Mouse (Mus musculus): ENCODE results near the gene H2-Ob.

The H2-Ob gene

GRCm38 (mm10) chr17:34285371-34285770, 46.7 kb downstream of the H2-Ob start:
- no peak for DNase-seq (ENCODE audit: low read depth, low spot score)

- no peak for DNase-seq (ENCODE audit: low read depth, low spot score)
Measured at GRCm38 (mm10) chr17:34285848-34286247, 47.1 kb downstream of the H2-Ob start.

- DNase-seq (ENCODE audit: low read depth, low spot score), result no peak
Measured at GRCm38 (mm10) chr17:34286501-34286900, 47.8 kb downstream of the H2-Ob start.

GRCm38 (mm10) chr17:34286999-34287398, 48.3 kb downstream of the H2-Ob start:
- DNase-seq (ENCODE audit: low read depth, low spot score), result no peak

- peak; percentile 80 for DNase-seq (ENCODE audit: low read depth, low spot score)
Measured at GRCm38 (mm10) chr17:34287648-34288047, 48.9 kb downstream of the H2-Ob start, which contains the start of gene H2-Aa. H2-Aa (minus strand) TSS chr17:34287823.

GRCm38 (mm10) chr17:34288131-34288530, 49.4 kb downstream of the H2-Ob start:
- no peak for DNase-seq (ENCODE audit: low read depth, low spot score)

- peak; percentile 86 for DNase-seq (ENCODE audit: low read depth, low spot score)
Measured at GRCm38 (mm10) chr17:34291609-34292008, 52.9 kb downstream of the H2-Ob start.

GRCm38 (mm10) chr17:34292570-34292969, 53.9 kb downstream of the H2-Ob start:
- DNase-seq (ENCODE audit: low read depth, low spot score), result no peak

DNA sequence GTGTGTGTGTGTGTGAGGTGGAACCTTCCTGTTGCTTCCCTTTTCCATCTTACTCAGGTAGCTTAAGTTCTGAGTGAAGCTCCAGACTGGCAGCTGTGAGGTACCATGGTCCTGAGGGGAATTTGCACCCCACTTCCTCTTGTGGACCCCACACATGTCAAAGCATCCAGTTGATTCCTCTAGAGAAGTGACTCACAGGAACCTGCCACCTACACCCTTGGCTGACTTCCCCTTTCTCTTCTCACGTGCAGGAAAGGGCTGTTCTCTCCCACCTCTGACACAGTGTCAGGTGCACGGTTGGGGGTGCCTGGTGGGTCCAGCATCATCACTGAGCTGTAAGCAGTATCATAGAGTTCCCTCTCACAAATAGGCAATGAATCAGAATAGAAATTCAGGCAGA, 54.8 kb downstream of the H2-Ob start:
- DNase-seq (ENCODE audit: low read depth, low spot score), result no peak

GRCm38 (mm10) chr17:34294249-34294648, 55.5 kb downstream of the H2-Ob start:
- no peak for DNase-seq (ENCODE audit: low read depth, low spot score)

- DNase-seq (ENCODE audit: low read depth, low spot score), result no peak
Measured at GRCm38 (mm10) chr17:34295307-34295706, 56.6 kb downstream of the H2-Ob start.

DNA sequence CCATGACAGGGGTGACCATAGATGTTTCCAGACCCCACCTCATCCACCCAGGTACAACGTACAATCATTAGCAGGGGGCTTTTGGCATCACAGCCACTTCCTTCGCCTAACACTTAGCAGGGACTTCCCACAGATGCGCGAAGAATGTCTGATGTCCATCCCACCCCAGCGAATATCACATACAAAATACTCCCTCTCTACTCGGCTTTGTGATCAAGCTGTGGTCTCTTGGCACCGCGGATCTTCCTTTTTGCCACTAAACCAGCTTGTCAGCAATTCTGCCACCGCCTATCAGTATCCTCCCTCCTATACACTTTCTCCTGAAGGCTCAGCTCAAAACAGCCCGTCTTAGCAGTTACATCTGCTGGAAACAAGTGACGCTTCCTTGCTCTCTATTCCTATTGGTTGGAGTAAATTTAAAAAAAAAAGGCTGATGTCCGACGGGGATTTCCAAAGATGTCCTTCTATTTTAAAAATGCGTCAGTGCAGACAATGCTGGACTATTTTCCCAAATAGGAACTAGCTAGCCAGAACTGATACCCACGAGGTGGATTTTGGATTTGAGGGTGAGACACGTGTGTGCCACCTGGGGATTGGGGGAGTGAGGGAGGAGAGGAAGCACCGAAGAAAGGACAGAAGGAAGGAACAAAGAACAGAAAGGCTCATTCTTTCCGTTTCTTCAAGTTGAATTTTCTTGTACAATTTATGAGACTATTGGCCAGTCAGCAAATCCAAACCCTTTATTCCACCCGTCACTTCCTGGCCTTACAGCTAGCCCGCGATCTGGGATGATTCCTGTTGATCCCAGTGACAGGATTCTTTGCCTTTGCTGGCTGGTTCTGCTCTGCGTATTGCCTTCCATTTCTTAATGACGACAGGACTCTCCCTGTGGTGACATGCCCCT, 57.4 kb downstream of the H2-Ob start:
- peak; percentile 76 for DNase-seq (ENCODE audit: low read depth, low spot score)

DNA sequence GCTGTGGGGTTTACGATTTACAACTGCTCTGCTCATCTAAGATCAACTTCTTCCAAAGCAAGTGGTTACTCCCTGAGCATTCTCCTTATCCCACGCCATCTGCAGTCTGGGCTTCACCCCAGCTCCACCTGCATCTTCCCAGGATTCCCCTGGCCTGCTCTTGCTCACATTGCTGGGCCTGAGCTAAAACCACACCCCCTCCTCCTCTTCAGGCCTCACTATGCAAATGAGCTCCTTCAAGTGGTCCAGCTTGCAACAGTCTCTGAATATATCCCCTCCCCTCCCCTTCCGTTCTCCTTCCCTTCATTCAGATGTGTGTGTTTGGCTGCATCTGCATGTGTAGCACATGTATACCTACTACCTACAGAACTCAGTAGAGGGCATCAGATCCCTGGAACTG, 60.7 kb downstream of the H2-Ob start:
- DNase-seq (ENCODE audit: low read depth, low spot score), result no peak

- DNase-seq (ENCODE audit: low read depth, low spot score), result no peak
Measured at GRCm38 (mm10) chr17:34300071-34300470, 61.4 kb downstream of the H2-Ob start.

DNA sequence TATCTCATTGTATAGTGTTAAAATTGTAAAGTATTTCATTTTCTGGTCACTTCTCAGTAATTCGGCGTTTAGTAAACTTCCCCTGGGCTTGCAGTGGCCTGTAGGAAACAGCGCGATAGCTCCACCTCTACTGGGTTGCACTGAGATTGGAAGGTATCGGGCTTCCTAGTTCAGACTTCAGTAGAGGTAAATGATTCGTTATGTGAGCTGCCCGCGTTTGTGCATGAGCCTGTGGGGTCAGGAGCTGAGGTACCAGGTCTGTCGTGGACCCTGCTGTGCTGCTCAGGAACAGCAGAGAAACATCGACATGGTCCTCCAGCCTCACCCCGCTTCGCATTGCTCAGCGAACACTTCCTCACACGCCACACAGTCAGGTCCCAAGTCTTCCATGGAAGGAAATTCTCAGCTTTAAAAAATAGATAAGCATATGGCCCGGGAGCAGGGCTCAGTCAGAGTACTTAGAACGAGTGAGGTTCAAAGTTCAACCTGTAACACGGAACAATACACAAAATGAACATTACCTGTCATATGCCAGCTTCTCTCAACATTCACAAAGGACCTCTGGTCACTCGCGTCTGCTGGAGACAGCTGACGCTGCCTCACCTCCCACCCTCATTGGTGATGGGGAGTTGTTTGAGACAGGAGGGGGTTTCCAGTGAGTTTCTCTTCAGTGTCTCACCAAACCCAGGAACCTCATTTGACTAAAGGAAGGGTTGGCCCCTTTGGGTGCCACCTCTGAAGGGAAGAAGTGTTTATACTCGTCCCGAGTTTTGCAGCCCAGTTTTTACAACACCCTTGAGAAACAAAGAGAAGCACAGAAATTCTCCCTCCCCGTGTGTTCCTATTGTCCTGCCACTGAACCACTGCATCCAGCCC, 62.2 kb downstream of the H2-Ob start:
- DNase-seq (ENCODE audit: low read depth, low spot score), result no peak

GRCm38 (mm10) chr17:34301670-34302190, 63.0 kb downstream of the H2-Ob start:
- no peak for DNase-seq (ENCODE audit: low read depth, low spot score)

DNA sequence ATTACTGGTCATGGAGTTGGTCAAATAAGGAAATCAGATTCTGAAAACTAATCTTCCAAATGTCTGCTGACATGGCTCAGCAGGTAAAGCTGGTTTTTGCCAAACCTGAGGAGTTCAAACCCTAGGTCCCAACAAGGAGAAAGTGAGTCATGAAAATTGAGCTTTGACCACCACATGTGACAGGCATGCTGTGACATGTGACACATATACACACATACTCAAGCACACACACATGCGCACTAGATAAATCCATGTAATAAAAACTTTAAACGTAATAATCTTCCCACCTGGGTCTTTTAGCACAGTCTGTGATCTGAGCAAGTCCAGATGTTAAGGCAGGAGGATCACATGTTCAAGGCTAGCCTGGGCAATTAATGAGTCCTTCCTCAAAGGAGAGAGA, 65.1 kb downstream of the H2-Ob start:
- DNase-seq (ENCODE audit: low read depth, low spot score), result no peak
